Mouse (Mus musculus): ENCODE measurements at regions not wholly inside any gene's neighbourhood (a gene's known extent, or its start where the extent isn't known, plus 50 kb on each side); places are given as distances from the start of the nearest gene placed in this dataset.

- Histone ChIP-seq H3K4me3 (ENCODE audit: low read depth, low read length) (no peak overlapping the region), H3K9ac (replicated peaks) (no peak overlapping the region), H3K4me1 (ENCODE audit: insufficient read depth) (no peaks in the 10 kb centered on the region), H3K36me3 (replicated peaks; ENCODE audit: insufficient read depth, low read length) (no peaks in the 10 kb centered on the region), H3K27ac (ENCODE audit: low read depth) (no peak overlapping the region), H3K27me3 (ENCODE audit: insufficient read depth, low read length) (no peaks in the 10 kb centered on the region), H3K4me2 (ENCODE audit: low read depth, low read length) (no peak overlapping the region), H3K9me3 (ENCODE audit: low read length) (no peaks in the 10 kb centered on the region)
- no peak for ATAC-seq
- WGBS (ENCODE audit: insufficient replicate concordance) = 55% methylated on average over 2 of the region's 2 CpGs
- TF ChIP-seq EP300 (IDR thresholded peaks at IDR 0.05; ENCODE audit: low read depth) (no peak), CTCF (IDR thresholded peaks at IDR 0.05; ENCODE audit: low read depth) (no peak)
- no peak for DNase-seq
Measured at GRCm38 (mm10) chrX:77432001-77432565, 78.7 kb upstream of the Tbl1x start.

GRCm38 (mm10) chrX:77432846-77433810, 77.7 kb upstream of the Tbl1x start:
- H3K9me3 ChIP-seq (ENCODE audit: low read length) = no peaks in the 10 kb centered on the region
- WGBS (ENCODE audit: insufficient replicate concordance) = 22% methylated on average over 26 of the region's 29 CpGs
- peak overlapping the region; percentile 37 for H3K4me3 ChIP-seq (ENCODE audit: low read depth, low read length)
- peak overlapping the region; percentile 58 for H3K4me2 ChIP-seq (ENCODE audit: low read depth, low read length)
- no peaks in the 10 kb centered on the region for H3K27me3 ChIP-seq (ENCODE audit: insufficient read depth, low read length)
- TF ChIP-seq CTCF (IDR thresholded peaks at IDR 0.05; ENCODE audit: low read depth) (peak; percentile 17; the same call in 1 of the 2 replicates), EP300 (IDR thresholded peaks at IDR 0.05; ENCODE audit: low read depth) (no peak)
- H3K4me1 ChIP-seq (ENCODE audit: insufficient read depth) = no peaks in the 10 kb centered on the region
- no peak overlapping the region for H3K9ac ChIP-seq (replicated peaks)
- peak overlapping the region; percentile 34; the same call in 1 of the 2 replicates for H3K27ac ChIP-seq (ENCODE audit: low read depth)
- DNase-seq (peak; percentile 91), ATAC-seq (peak; percentile 95)
- no peaks in the 10 kb centered on the region for H3K36me3 ChIP-seq (replicated peaks; ENCODE audit: insufficient read depth, low read length)

- DNase-seq (no peak), ATAC-seq (peak; percentile 11; the same call in 1 of the 2 replicates)
- Histone ChIP-seq H3K9ac (replicated peaks) (no peak overlapping the region), H3K27ac (ENCODE audit: low read depth) (no peak overlapping the region), H3K4me1 (ENCODE audit: insufficient read depth) (no peaks in the 10 kb centered on the region), H3K4me3 (ENCODE audit: low read depth, low read length) (peak overlapping the region; percentile 37; the same call in 1 of the 2 replicates), H3K36me3 (replicated peaks; ENCODE audit: insufficient read depth, low read length) (no peaks in the 10 kb centered on the region), H3K27me3 (ENCODE audit: insufficient read depth, low read length) (no peaks in the 10 kb centered on the region), H3K9me3 (ENCODE audit: low read length) (no peaks in the 10 kb centered on the region), H3K4me2 (ENCODE audit: low read depth, low read length) (peak overlapping the region; percentile 58)
- no peak for TF ChIP-seq EP300 (IDR thresholded peaks at IDR 0.05; ENCODE audit: low read depth)
- no peak for TF ChIP-seq CTCF (IDR thresholded peaks at IDR 0.05; ENCODE audit: low read depth)
- WGBS (ENCODE audit: insufficient replicate concordance) = 26% methylated on average over 3 of the region's 3 CpGs
Measured at GRCm38 (mm10) chrX:77433811-77434192, 77.0 kb upstream of the Tbl1x start.

- no peaks in the 10 kb centered on the region for H3K36me3 ChIP-seq (replicated peaks; ENCODE audit: insufficient read depth, low read length)
- no peaks in the 10 kb centered on the region for H3K4me1 ChIP-seq (ENCODE audit: insufficient read depth)
- H3K9me3 ChIP-seq (ENCODE audit: low read length) = no peaks in the 10 kb centered on the region
- DNase-seq (no peak), ATAC-seq (no peak)
- H3K4me2 ChIP-seq (ENCODE audit: low read depth, low read length) = no peak overlapping the region
- H3K9ac ChIP-seq (replicated peaks) = no peak overlapping the region
- no peak for TF ChIP-seq CTCF (IDR thresholded peaks at IDR 0.05; ENCODE audit: low read depth)
- no peak for TF ChIP-seq EP300 (IDR thresholded peaks at IDR 0.05; ENCODE audit: low read depth)
- 45% methylated on average over 3 of the region's 3 CpGs for WGBS (ENCODE audit: insufficient replicate concordance)
- no peaks in the 10 kb centered on the region for H3K27me3 ChIP-seq (ENCODE audit: insufficient read depth, low read length)
- no peak overlapping the region for H3K4me3 ChIP-seq (ENCODE audit: low read depth, low read length)
- no peak overlapping the region for H3K27ac ChIP-seq (ENCODE audit: low read depth)
Measured at GRCm38 (mm10) chrX:77443852-77444492, 66.8 kb upstream of the Tbl1x start.

GRCm38 (mm10) chrX:77446755-77447154, 64.1 kb upstream of the Tbl1x start:
- Histone ChIP-seq H3K27me3 (ENCODE audit: insufficient read depth, low read length) (no peaks in the 10 kb centered on the region), H3K4me3 (ENCODE audit: low read depth, low read length) (no peak overlapping the region), H3K27ac (ENCODE audit: low read depth) (no peak overlapping the region), H3K36me3 (replicated peaks; ENCODE audit: insufficient read depth, low read length) (no peaks in the 10 kb centered on the region), H3K4me2 (ENCODE audit: low read depth, low read length) (no peak overlapping the region), H3K9ac (replicated peaks) (no peak overlapping the region), H3K9me3 (ENCODE audit: low read length) (no peaks in the 10 kb centered on the region), H3K4me1 (ENCODE audit: insufficient read depth) (no peaks in the 10 kb centered on the region)
- DNase-seq (no peak), ATAC-seq (no peak)
- 49% methylated on average over 3 of the region's 3 CpGs for WGBS (ENCODE audit: insufficient replicate concordance)
- TF ChIP-seq EP300 (IDR thresholded peaks at IDR 0.05; ENCODE audit: low read depth) (no peak), CTCF (IDR thresholded peaks at IDR 0.05; ENCODE audit: low read depth) (no peak)
